Mouse (Mus musculus): Measurements from ENCODE around the gene Trp53rka.

- TF ChIP-seq CTCF (IDR thresholded peaks at IDR 0.05 in 2 of 3, conservative IDR thresholded peaks at IDR 0.05 in 1 of 3; ENCODE audit: control insufficient read depth in 1 of 3, insufficient read depth in 1 of 3, low read depth in 2 of 3, low read length in 3 of 3, poor library complexity in 1 of 3, severe bottlenecking in 1 of 3): no peak
- no peak for TF ChIP-seq USF2 (IDR thresholded peaks at IDR 0.05; ENCODE audit: borderline replicate concordance in 1 of 2, insufficient read depth in 1 of 2, low read depth in 1 of 2, low read length in 2 of 2)
- no peak for TF ChIP-seq TCF12 (IDR thresholded peaks at IDR 0.05; ENCODE audit: low read depth, low read length)
- no peak for TF ChIP-seq POLR2AphosphoS2 (IDR thresholded peaks at IDR 0.05; ENCODE audit: low read length)
- no peak for TF ChIP-seq ZMIZ1 (IDR thresholded peaks at IDR 0.05; ENCODE audit: low read depth, low read length)
- TF ChIP-seq E2F4 (IDR thresholded peaks at IDR 0.05; ENCODE audit: borderline replicate concordance, low read depth, low read length): no peak
- no peak for TF ChIP-seq UBTF (IDR thresholded peaks at IDR 0.05; ENCODE audit: borderline replicate concordance, insufficient read depth, low read depth, low read length)
- TF ChIP-seq POLR2A (IDR thresholded peaks at IDR 0.05; ENCODE audit: control insufficient read depth in 1 of 2, insufficient read depth in 1 of 2, low read depth in 1 of 2, low read length in 2 of 2, poor library complexity in 1 of 2): no peak
- TF ChIP-seq ETS1 (IDR thresholded peaks at IDR 0.05; ENCODE audit: low read depth, low read length): no peak
Measured at GRCm38 (mm10) chr2:165485826-165486225, 7.3 kb downstream of the Trp53rka start.

Measured in MEL (cell line).